Mouse (Mus musculus) neural tube, embryonic 14.5 days (tissue): ENCODE measurements around the gene Mall. TPM values are rescaled to one million over a fixed set of nuclear protein-coding genes. Genes with fewer than 3 reads are reported as not detected.
A peak's percentile ranks its signal among the peaks of the same experiment; 100 is the strongest.

Source experiments
- ATAC-seq: fragments of 200-750 bp; cut with Nextera tagmentation; 2 replicates; pipeline ENCODE4 v1.8.0; 2017; ENCODE audit warnings: low read depth, mild to moderate bottlenecking, moderate TSS enrichment, moderate library complexity
- H3K27ac ChIP-seq: fragments of 300-500 bp; sonication (generic); 2 replicates; pipeline ENCODE4 v1.5.1; 2014; ENCODE audit warnings: low read depth, mild to moderate bottlenecking, control low read depth, low read length, moderate library complexity, mixed read lengths
- H3K27me3 ChIP-seq: fragments of 300-500 bp; sonication (generic); 2 replicates; pipeline ENCODE4 v1.6.1; 2014; ENCODE audit warnings: low read length; ENCODE audit not compliant: control insufficient read depth, insufficient read depth
- H3K36me3 ChIP-seq: fragments of 300-500 bp; sonication (generic); 2 replicates; pipeline ENCODE4 v1.6.1; 2014; ENCODE audit warnings: low read length, mixed read lengths; ENCODE audit not compliant: control insufficient read depth, insufficient read depth
- H3K4me1 ChIP-seq: fragments of 300-500 bp; sonication (generic); 2 replicates; pipeline ENCODE4 v1.6.1; 2014; ENCODE audit warnings: low read length; ENCODE audit not compliant: control insufficient read depth, insufficient read depth
- H3K4me2 ChIP-seq: fragments of 300-500 bp; sonication (generic); 2 replicates; pipeline ENCODE4 v1.6.1; 2014; ENCODE audit warnings: mild to moderate bottlenecking, low read depth, low read length, control low read depth
- H3K4me3 ChIP-seq: fragments of 300-500 bp; sonication (generic); 2 replicates; pipeline ENCODE4 v1.5.1; 2014; ENCODE audit warnings: low read depth, low read length, control low read depth, mixed read lengths
- H3K9ac ChIP-seq: fragments of 300-500 bp; sonication (generic); replicated peaks from 2 replicates; pipeline ENCODE4 v1.6.1; 2014; ENCODE audit warnings: low read depth, mild to moderate bottlenecking, control low read depth, low read length, mixed read lengths
- H3K9me3 ChIP-seq: fragments of 300-500 bp; sonication (generic); 2 replicates; pipeline ENCODE4 v1.6.1; 2016; ENCODE audit warnings: low read length; ENCODE audit not compliant: control insufficient read depth
- WGBS: fragments of 180-500 bp; shearing (Covaris S2); extraction: QIAGEN DNeasy Blood & Tissue Kit; methylation state at CpG from one replicate; pipeline ENCODE4 v1.1.7; 2014; 5-methylcytosine and 5-hydroxymethylcytosine counted together
- polyA plus RNA-seq: library from polyadenylated mRNA; unstranded; fragments of >200 nt; fragmentation: Nextera tagmentation; extraction: Ambion mirVana; gene quantifications from 2 replicates; pipeline ENCODE4 v1.2.1, GENCODE M21; 2014

Mall gene
- polyA plus RNA-seq, 1 experiment from 2014 or later, result 0.59 TPM

- Histone ChIP-seq H3K27me3 (peaks cover 19% of the 10 kb centered on the region), H3K4me2 (peak within 1 kb of the TSS; percentile 85), H3K9me3 (no peaks in the 10 kb centered on the region), H3K9ac (peak within 1 kb of the TSS; percentile 50), H3K4me1 (peaks cover 8% of the 10 kb centered on the region; the same call in 1 of the 2 replicates), H3K4me3 (peak within 1 kb of the TSS; percentile 40), H3K36me3 (no peaks in the 10 kb centered on the region), H3K27ac (no peak within 1 kb of the TSS)
- ATAC-seq, result no peak
- under 1% methylated on average over 33 of the region's 43 CpGs for WGBS
These were observed 73.5 kb downstream of the Mall start, which contains the start of gene Mal for GRCm38 (mm10) chr2:127656086-127656720. Gene Mal, minus strand, starts transcription at chr2:127656695.

GRCm38 (mm10) chr2:127655419-127655818 is 74.3 kb downstream of the Mall start:
- Histone ChIP-seq H3K4me1 (peaks cover 8% of the 10 kb centered on the region; the same call in 1 of the 2 replicates), H3K36me3 (no peaks in the 10 kb centered on the region), H3K27me3 (peaks cover 19% of the 10 kb centered on the region), H3K4me2 (peak overlapping the region; percentile 85), H3K9me3 (no peaks in the 10 kb centered on the region), H3K4me3 (no peak overlapping the region), H3K9ac (no peak overlapping the region), H3K27ac (no peak overlapping the region)
- ATAC-seq, result no peak
- WGBS, result 4% methylated on average over 9 of the region's 9 CpGs

GRCm38 (mm10) chr2:127654786-127655185 is 74.9 kb downstream of the Mall start:
- Histone ChIP-seq H3K27ac (no peak overlapping the region), H3K4me2 (no peak overlapping the region), H3K36me3 (no peaks in the 10 kb centered on the region), H3K9ac (no peak overlapping the region), H3K9me3 (no peaks in the 10 kb centered on the region), H3K27me3 (peaks cover 19% of the 10 kb centered on the region), H3K4me1 (peaks cover 8% of the 10 kb centered on the region; the same call in 1 of the 2 replicates), H3K4me3 (no peak overlapping the region)
- whole genome bisulfite sequencing, result 45% methylated on average over 3 of the region's 3 CpGs
- no peak for ATAC-seq

Other genes starting within 250 kb of the Mall start
- gene Kcnip3, start 207.8 kb downstream of the Mall start, polyA plus RNA-seq, result 9.2 and 12.6 TPM in 2 replicates
- not detected in 2 replicates for gene Prom2, start 188.5 kb downstream of the Mall start, polyA plus RNA-seq
- gene Zfp661, start 142.8 kb downstream of the Mall start, polyA plus RNA-seq, result 7.7 and 9.3 TPM in 2 replicates
- gene Mrps5, start 142.7 kb downstream of the Mall start, polyA plus RNA-seq, result 140 and 141 TPM in 2 replicates
- 0.90 and 8.3 TPM in 2 replicates for gene Mal, start 73.2 kb downstream of the Mall start, polyA plus RNA-seq
- gene Nphp1, start 59.0 kb upstream of the Mall start, polyA plus RNA-seq, result 9.1 and 12.4 TPM in 2 replicates
- gene Mtln, start 62.6 kb upstream of the Mall start, polyA plus RNA-seq, result 44.4 and 61.5 TPM in 2 replicates
- 1.9 and 2.8 TPM in 2 replicates for gene Bub1, start 101.9 kb upstream of the Mall start, polyA plus RNA-seq
- 0.29 and 0.33 TPM in 2 replicates for gene Acoxl, start 108.9 kb upstream of the Mall start, polyA plus RNA-seq